Mouse (Mus musculus) embryo, embryonic 10 days (tissue): ENCODE measurements at regions not wholly inside any gene's neighbourhood (a gene's known extent, or its start where the extent isn't known, plus 50 kb on each side); places are given as distances from the start of the nearest gene placed in this dataset.

Experiments used
- DNase-seq: peaks from one replicate; pipeline ENCODE4 v3.0.0-alpha.2; 2015; ENCODE audit warnings: low spot score

DNA sequence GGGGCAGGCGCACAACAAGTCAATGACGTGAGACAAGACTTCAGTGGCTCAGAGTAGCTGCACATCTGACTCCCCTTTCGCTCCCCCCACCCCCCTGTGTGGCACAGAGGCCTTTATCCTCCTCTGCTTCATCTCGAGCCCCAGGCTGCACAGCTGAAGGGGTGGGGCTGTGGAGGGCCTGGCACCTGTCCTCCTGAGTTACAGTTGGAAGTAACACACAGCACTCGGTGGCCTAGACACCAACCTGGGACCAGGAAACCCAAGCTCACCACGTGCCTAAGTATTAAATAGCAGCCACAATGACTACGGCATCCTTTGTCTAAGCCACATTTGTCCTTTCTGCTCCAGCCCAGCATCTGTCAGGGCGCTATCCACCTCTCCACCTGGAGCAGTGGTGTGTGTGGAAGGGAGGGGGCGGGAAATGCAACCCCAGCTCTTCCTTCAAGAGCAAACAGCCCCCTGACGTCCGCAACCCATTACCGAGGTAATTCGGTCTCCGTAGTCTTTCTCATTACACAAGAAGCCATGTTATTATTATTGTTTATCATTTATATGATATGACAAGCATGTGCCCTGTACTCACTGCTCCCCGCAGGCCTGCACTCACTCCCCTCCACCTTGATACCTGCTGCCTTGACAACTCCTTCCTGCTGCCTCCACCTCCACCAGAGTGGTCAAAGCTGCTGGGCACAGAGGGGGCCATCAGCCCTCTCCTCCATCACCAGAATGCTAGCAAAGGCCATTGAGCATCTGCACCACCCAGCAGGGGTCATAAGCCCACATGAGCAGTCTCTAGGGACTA, 73.7 kb upstream of the Igsf21 start:
- no peak for DNase-seq

DNA sequence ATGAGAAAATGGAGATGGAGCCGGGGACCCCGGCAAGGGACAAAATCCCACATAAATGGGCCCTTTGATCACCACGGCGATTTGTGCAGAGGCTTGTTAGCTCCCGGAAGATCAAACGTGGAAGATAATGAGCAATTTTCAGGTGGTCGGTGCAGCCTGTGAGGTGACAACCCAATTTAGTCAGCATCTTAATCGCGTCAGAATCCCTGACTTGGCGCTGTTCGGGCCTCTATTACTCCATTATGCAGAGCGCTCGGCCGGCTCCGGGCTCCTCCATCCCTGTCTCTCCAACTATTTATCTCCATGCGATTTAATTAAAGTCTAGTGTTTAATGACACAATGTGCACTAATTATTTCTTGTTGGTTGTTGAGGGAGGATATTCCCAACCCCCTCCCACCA, 66.1 kb upstream of the Igsf21 start:
- DNase-seq = no peak

DNA sequence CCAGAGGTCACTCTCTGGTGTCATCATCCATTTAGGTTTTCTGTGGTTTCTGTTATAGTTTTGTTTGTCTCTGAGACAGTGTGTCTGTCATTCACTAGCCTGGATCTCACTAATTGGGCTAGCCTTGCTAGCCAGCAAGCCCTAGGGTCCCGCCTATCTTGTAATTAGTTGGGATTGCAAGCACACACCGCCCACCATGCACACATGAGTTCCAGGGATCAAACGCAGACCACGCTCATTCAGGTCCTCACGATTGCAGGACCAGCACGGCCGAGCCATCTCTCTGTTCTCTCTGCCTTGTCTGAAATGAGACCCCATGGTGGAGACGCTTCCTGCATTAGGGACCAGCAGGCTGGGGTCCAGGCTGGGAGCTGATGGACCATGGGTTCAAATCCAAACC, 60.9 kb upstream of the Igsf21 start:
- no peak for DNase-seq

DNA sequence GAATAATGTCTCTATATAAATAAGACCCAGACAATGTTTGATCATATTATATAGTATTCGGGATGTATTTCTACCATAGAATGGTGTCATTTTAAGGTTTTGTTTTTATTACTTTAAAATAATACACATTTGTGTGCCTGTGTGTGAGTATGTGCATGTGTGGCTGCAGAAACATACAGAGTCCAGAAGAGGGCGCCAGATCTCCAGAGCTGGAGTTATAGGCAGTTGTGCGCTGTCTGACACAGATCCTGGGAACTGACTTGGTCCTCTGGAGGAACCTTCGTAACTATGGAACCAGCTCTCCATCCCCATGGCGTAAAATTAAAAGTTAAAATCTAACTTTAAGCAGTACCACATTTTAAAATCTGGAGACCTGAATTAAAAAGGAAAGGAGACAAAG, 58.4 kb upstream of the Igsf21 start:
- no peak for DNase-seq

DNA sequence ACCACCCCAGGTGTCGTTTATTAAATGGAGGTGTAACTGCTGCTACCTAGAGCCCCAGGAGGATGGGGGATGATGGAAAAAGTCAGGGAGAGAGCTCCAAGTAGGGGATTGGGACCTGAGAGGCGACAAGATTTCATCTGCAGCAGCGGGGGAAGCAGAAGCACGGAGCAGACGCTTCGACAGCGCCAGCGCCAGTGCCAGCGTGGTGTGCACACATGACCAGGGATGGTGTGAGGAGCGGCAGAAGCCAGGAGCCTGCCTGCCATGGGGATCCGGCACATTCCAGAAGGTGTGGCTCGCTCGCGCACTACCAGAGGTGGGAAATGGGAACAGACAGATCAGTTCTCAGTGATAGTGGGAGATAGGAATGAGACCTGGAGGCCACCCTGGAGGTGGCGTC, 55.1 kb upstream of the Igsf21 start:
- no peak for DNase-seq

DNA sequence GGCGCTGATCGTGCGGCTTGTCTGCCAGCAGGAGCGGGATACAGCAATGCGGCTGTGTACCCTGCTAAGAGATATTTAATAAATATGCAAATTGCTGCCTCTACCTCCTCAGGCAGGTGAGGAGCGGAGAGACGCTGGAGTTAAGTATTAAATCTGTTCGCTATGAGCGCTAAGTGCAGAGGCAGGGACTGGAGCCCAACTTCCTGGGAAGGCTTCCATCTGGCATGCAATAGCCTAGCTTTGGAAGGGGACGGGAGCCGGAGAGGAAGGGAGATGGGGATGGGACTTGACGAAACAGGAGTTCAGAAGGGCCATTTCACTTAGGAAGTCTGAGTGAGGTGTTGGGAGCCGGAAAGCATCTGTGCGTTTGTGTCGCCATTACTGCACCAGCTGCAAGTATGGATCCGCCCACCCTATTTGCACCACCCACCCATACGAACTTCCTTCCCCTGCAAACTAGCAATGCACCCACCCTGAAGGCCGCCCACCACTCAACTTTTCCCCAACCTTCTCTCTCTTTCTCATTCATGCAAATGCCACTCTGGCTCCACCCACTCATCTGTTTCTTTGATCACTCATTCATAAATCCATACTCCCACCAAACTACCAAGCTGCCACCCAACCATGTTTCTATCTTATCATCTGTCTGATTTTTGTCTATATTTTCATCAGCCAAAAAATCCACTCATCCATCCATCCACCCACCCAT, 51.5 kb upstream of the Igsf21 start:
- DNase-seq = no peak
